Mouse (Mus musculus): ENCODE data around the gene Pcgf1. TPM values are rescaled to one million over a fixed set of nuclear protein-coding genes. Genes with fewer than 3 reads are reported as not detected.

Gene Pcgf1
- polyA plus RNA-seq, 1 experiment from 2014 or later: 38.8 TPM

MicroRNA genes within 50 kb of the gene (microRNA counts, 519-probe panel; counts per million panel counts)
- microRNA mmu-miR-3470a+mmu-miR-3470b: not detected

Small RNA genes lying within 50 kb of the gene (microRNA-seq; reads per million reads assigned to microRNA genes)
- gene Mir3470a (not detected), gene Mir7040 (not detected)

Other genes starting within 250 kb of the Pcgf1 start
- 1.8 and 1.9 TPM in 2 replicates for gene Sema4f, start 138.1 kb upstream of the Pcgf1 start, polyA plus RNA-seq (2014; fragmentation: Nextera tagmentation; extraction: Ambion mirVana)
- gene M1ap, start 131.0 kb upstream of the Pcgf1 start, polyA plus RNA-seq (2014; fragmentation: Nextera tagmentation; extraction: Ambion mirVana): 0.35 and 0.87 TPM in 2 replicates
- gene Dok1, start 44.4 kb upstream of the Pcgf1 start, polyA plus RNA-seq (2014; fragmentation: Nextera tagmentation; extraction: Ambion mirVana): 8.5 and 9.7 TPM in 2 replicates
- gene Loxl3, start 43.7 kb upstream of the Pcgf1 start, polyA plus RNA-seq (2014; fragmentation: Nextera tagmentation; extraction: Ambion mirVana): 15.6 and 16.2 TPM in 2 replicates
- gene Aup1, start 23.3 kb upstream of the Pcgf1 start, polyA plus RNA-seq (2014; fragmentation: Nextera tagmentation; extraction: Ambion mirVana): 135 and 154 TPM in 2 replicates
- gene Htra2, start 22.6 kb upstream of the Pcgf1 start, polyA plus RNA-seq (2014; fragmentation: Nextera tagmentation; extraction: Ambion mirVana): 40.3 and 41.0 TPM in 2 replicates
- gene Dqx1, start 20.0 kb upstream of the Pcgf1 start, polyA plus RNA-seq (2014; fragmentation: Nextera tagmentation; extraction: Ambion mirVana): 4.2 and 4.5 TPM in 2 replicates
- gene Tlx2, start 7.6 kb upstream of the Pcgf1 start, polyA plus RNA-seq (2014; fragmentation: Nextera tagmentation; extraction: Ambion mirVana): 8.4 and 9.2 TPM in 2 replicates
- 1.2 and 1.8 TPM in 2 replicates for gene Lbx2, start 8.5 kb downstream of the Pcgf1 start, polyA plus RNA-seq (2014; fragmentation: Nextera tagmentation; extraction: Ambion mirVana)
- 2.0 and 3.5 TPM in 2 replicates for gene Ccdc142, start 23.7 kb downstream of the Pcgf1 start, polyA plus RNA-seq (2014; fragmentation: Nextera tagmentation; extraction: Ambion mirVana)
- gene Gm42688, start 23.7 kb downstream of the Pcgf1 start, polyA plus RNA-seq (2014; fragmentation: Nextera tagmentation; extraction: Ambion mirVana): 1.7 and 2.0 TPM in 2 replicates
- 114 and 129 TPM in 2 replicates for gene Mrpl53, start 31.2 kb downstream of the Pcgf1 start, polyA plus RNA-seq (2014; fragmentation: Nextera tagmentation; extraction: Ambion mirVana)
- 24.4 and 31.2 TPM in 2 replicates for gene Mogs, start 37.6 kb downstream of the Pcgf1 start, polyA plus RNA-seq (2014; fragmentation: Nextera tagmentation; extraction: Ambion mirVana)
- 91.3 and 99.6 TPM in 2 replicates for gene Wbp1, start 43.7 kb downstream of the Pcgf1 start, polyA plus RNA-seq (2014; fragmentation: Nextera tagmentation; extraction: Ambion mirVana)
- gene Ino80b, start 47.6 kb downstream of the Pcgf1 start, polyA plus RNA-seq (2014; fragmentation: Nextera tagmentation; extraction: Ambion mirVana): 13.6 and 16.5 TPM in 2 replicates
- gene Rtkn, start 57.6 kb downstream of the Pcgf1 start, polyA plus RNA-seq (2014; fragmentation: Nextera tagmentation; extraction: Ambion mirVana): 18.8 and 19.2 TPM in 2 replicates
- gene Wdr54, start 78.5 kb downstream of the Pcgf1 start, polyA plus RNA-seq (2014; fragmentation: Nextera tagmentation; extraction: Ambion mirVana): 5.3 and 5.8 TPM in 2 replicates
- 0.77 and 1.2 TPM in 2 replicates for gene 1700003E16Rik, start 78.5 kb downstream of the Pcgf1 start, polyA plus RNA-seq (2014; fragmentation: Nextera tagmentation; extraction: Ambion mirVana)
- 70.4 and 73.9 TPM in 2 replicates for gene Dctn1, start 88.1 kb downstream of the Pcgf1 start, polyA plus RNA-seq (2014; fragmentation: Nextera tagmentation; extraction: Ambion mirVana)
- gene Slc4a5, start 142.0 kb downstream of the Pcgf1 start, polyA plus RNA-seq (2014; fragmentation: Nextera tagmentation; extraction: Ambion mirVana): 0.34 and 0.38 TPM in 2 replicates
- 32.4 and 34.3 TPM in 2 replicates for gene Mthfd2, start 248.0 kb downstream of the Pcgf1 start, polyA plus RNA-seq (2014; fragmentation: Nextera tagmentation; extraction: Ambion mirVana)
- gene Mob1a, start 248.1 kb downstream of the Pcgf1 start, polyA plus RNA-seq (2014; fragmentation: Nextera tagmentation; extraction: Ambion mirVana): 78.5 and 81.2 TPM in 2 replicates